Mouse (Mus musculus) forebrain, embryonic 15.5 days (tissue): Measurements from ENCODE around the gene Gm17416. TPM values are rescaled to one million over a fixed set of nuclear protein-coding genes. Genes with fewer than 3 reads are reported as not detected.

Experiments used
- ATAC-seq: fragments of 200-750 bp; cut with Nextera tagmentation; replicated peaks from 2 replicates; pipeline ENCODE4 v1.8.0; 2017; ENCODE audit warnings: mild to moderate bottlenecking, moderate TSS enrichment, moderate library complexity
- H3K27ac ChIP-seq: fragments of 300-500 bp; sonication (generic); replicated peaks from 2 replicates; pipeline ENCODE4 v1.5.1; 2015; ENCODE audit warnings: mild to moderate bottlenecking, inconsistent platforms
- H3K27me3 ChIP-seq: fragments of 300-500 bp; sonication (generic); 2 replicates; pipeline ENCODE4 v1.6.1; 2015; ENCODE audit warnings: inconsistent platforms
- H3K36me3 ChIP-seq: fragments of 300-500 bp; sonication (generic); 2 replicates; pipeline ENCODE4 v1.6.1; 2015; ENCODE audit warnings: mild to moderate bottlenecking, inconsistent platforms
- H3K4me1 ChIP-seq: fragments of 300-500 bp; sonication (generic); 2 replicates; pipeline ENCODE4 v1.6.1; 2015; ENCODE audit warnings: inconsistent platforms
- H3K4me2 ChIP-seq: fragments of 300-500 bp; sonication (generic); replicated peaks from 2 replicates; pipeline ENCODE4 v1.6.1; 2015; ENCODE audit warnings: mild to moderate bottlenecking, inconsistent platforms
- H3K4me3 ChIP-seq: fragments of 300-500 bp; sonication (generic); 2 replicates; pipeline ENCODE4 v1.5.1; 2015; ENCODE audit warnings: mild to moderate bottlenecking, inconsistent platforms
- H3K9ac ChIP-seq: fragments of 300-500 bp; sonication (generic); replicated peaks from 2 replicates; pipeline ENCODE4 v1.6.1; 2015; ENCODE audit warnings: mild to moderate bottlenecking, inconsistent platforms
- H3K9me3 ChIP-seq: fragments of 300-500 bp; sonication (generic); 2 replicates; pipeline ENCODE4 v1.6.1; 2016; ENCODE audit warnings: inconsistent platforms
- WGBS: fragments of 180-500 bp; shearing (Covaris S2); methylation state at CpG from one replicate; pipeline ENCODE4 v1.1.7; 2015; ENCODE audit warnings: mixed read lengths; 5-methylcytosine and 5-hydroxymethylcytosine counted together
- polyA plus RNA-seq: library from polyadenylated mRNA; unstranded; fragments of >200 nt; fragmentation: Nextera tagmentation; extraction: Ambion mirVana; gene quantifications from 2 replicates; pipeline ENCODE4 v1.2.1, GENCODE M21; 2015

Gene Gm17416
- polyA plus RNA-seq = not detected in 2 replicates

DNA sequence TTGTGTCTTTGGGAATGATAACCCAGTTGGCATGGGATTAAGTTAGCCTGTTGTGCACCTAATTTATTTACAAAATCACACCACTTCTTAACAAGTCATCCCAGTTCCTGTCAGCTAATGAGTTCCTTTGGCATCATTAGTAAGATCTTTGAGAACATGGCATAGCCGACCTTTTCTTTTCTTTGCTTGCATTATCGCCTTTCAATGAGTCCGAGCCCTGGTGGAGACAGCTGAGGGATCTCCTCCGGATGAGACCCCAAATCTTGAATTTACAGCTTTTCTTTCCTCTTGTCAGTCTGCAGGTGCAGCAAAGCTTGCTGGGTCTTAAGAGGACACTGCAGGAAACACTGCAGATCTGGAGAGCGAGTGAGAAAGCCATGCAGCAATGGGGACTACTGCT, at the start of gene Gm17416:
Gene Gm17416 (plus strand): TSS at position 301 of the 400 bp plus-strand sequence.
- ATAC-seq = no peak
- no peaks in the 10 kb centered on the region for H3K27me3 ChIP-seq
- 83% methylated on average over 5 of the region's 5 CpGs for WGBS
- no peaks in the 10 kb centered on the region for H3K9me3 ChIP-seq
- H3K4me1 ChIP-seq = no peaks in the 10 kb centered on the region
- no peak within 1 kb of the TSS for H3K27ac ChIP-seq
- no peaks in the 10 kb centered on the region for H3K36me3 ChIP-seq
- no peak within 1 kb of the TSS for H3K4me2 ChIP-seq
- no peak within 1 kb of the TSS for H3K9ac ChIP-seq
- H3K4me3 ChIP-seq = no peak within 1 kb of the TSS

DNA sequence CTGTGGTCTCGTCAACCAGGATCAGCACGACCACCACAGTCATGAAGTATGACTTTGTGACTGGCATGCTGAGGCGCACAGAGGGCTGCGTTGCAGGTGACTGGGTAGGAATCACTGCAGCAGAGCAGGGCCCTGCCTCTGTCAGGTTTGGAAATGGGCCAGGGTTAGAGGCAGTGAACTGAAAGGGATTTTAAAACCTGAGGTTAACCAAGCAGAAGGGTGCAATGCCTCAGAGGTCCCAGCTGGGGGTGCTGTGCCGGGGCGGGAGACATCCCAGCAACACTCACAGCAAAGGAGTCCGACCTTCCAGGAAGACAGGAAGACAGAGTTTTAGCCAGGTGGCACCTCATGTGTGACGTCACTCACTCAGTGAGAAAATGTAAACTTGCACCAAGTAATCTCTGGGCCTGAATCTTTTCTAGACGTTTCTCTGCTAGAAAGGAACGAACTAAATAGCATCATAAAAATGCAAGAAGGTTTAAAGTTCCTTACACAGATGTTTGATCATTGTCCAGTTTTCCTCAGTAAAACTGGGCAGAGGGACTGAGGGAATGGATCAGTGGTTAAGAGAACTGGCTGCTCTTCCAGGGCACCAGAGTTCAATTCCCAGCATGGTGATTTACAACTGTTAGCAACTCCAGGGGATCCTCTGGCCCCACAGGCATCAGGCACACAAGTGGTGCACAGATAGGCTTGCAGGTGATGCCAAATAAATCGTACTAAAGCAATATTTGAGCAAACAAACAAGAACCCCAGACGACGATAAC, 29.0 kb upstream of the Gm17416 start, which contains the start of gene Defb29:
Gene Defb29 (minus strand): TSS at position 155 of the 767 bp plus-strand sequence.
- Histone ChIP-seq H3K27ac (no peak within 1 kb of the TSS), H3K9me3 (no peaks in the 10 kb centered on the region), H3K9ac (no peak within 1 kb of the TSS), H3K4me3 (no peak within 1 kb of the TSS), H3K36me3 (no peaks in the 10 kb centered on the region), H3K4me1 (no peaks in the 10 kb centered on the region), H3K27me3 (no peaks in the 10 kb centered on the region), H3K4me2 (no peak within 1 kb of the TSS)
- WGBS = 60% methylated on average over 13 of the region's 13 CpGs
- ATAC-seq = no peak

DNA sequence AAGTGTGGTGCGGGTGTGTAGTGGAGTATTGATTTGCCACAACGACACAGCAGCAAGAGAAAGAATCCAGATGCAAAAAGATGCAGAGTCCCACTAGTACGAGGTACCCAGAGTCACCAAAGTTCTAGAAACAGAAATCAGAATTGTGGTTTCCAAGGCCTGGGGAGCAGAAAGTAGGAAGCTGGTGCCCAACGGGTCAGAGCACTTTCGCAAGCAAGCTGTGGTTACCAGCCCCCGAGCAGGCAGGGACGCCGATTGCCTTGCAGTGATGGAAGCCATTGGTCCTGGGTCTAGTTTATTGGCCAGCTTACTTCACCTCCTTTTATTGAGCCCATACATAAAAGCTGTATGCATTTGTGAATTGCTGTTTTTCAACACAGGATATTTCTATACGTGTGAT, 27.2 kb upstream of the Gm17416 start:
- no peak for ATAC-seq
- Histone ChIP-seq H3K9ac (no peak overlapping the region), H3K27me3 (no peaks in the 10 kb centered on the region), H3K4me2 (no peak overlapping the region), H3K27ac (no peak overlapping the region), H3K36me3 (no peaks in the 10 kb centered on the region), H3K4me1 (no peaks in the 10 kb centered on the region), H3K9me3 (no peaks in the 10 kb centered on the region), H3K4me3 (no peak overlapping the region)
- 90% methylated on average over 9 of the region's 9 CpGs for WGBS

DNA sequence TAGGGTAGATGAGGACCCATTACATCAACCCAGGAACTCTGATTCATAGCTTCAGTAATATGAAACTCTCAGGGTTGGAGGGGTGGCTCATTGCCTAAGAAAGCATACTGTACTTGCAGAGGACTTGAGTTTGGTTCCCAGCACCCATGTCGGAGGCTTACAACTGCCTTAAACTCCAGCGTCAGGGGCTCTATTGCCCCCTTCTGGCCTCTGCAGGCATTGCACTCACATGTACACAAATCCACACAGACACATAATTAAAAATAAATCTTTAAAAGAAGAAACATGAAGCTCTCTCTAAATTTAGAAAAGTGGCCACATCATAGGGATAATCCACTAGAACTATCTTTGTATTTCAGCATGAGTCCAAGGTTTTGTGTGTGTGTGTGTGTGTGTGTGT, 26.2 kb upstream of the Gm17416 start:
- H3K36me3 ChIP-seq = no peaks in the 10 kb centered on the region
- H3K4me2 ChIP-seq = no peak overlapping the region
- no peak overlapping the region for H3K9ac ChIP-seq
- no peaks in the 10 kb centered on the region for H3K4me1 ChIP-seq
- H3K27me3 ChIP-seq = no peaks in the 10 kb centered on the region
- H3K9me3 ChIP-seq = no peaks in the 10 kb centered on the region
- no peak for ATAC-seq
- 86% methylated on average over 2 of the region's 2 CpGs for WGBS
- H3K27ac ChIP-seq = no peak overlapping the region
- H3K4me3 ChIP-seq = no peak overlapping the region

DNA sequence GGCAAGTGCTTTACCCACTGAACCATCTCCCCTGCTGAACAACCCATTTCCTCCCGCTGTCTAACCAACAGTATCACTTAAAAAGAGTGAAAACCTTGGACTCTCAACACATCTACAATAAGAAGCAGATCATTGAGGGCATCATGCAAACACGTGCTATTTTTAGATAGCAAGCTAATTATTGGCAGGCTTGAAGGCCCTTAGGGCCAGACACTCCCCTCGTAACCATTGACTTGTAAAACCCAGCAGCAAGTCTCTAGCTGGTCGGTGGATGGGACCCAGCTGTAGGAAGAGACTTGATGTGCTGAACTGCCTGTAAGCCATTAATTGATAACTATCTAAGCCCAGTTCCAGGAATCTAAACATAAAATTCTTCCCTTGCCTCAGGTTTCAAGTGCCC, 25.7 kb upstream of the Gm17416 start:
- Histone ChIP-seq H3K27me3 (no peaks in the 10 kb centered on the region), H3K9me3 (no peaks in the 10 kb centered on the region), H3K4me2 (no peak overlapping the region), H3K4me3 (no peak overlapping the region), H3K36me3 (no peaks in the 10 kb centered on the region), H3K4me1 (no peaks in the 10 kb centered on the region), H3K27ac (no peak overlapping the region), H3K9ac (no peak overlapping the region)
- WGBS = 79% methylated on average over 4 of the region's 4 CpGs
- ATAC-seq = no peak

DNA sequence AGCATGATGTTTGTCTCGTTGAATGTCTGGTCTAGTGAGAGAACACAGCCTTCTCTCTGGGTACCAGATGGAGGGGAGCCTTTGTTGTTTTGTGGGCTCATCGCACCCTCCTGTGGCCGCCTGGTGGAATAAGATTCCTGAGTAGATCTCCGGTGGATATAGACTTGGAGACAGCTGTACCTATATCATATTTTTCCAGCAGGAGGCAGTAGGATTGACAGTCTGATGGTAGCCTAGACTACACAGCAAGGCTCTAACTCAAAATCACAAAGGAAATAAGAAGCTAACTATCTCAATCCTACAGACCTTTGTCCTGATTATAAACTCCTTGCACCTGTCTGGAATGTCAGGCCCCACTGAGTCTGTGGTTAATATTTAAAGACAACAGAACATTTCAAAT, 24.4 kb upstream of the Gm17416 start:
- no peaks in the 10 kb centered on the region for H3K36me3 ChIP-seq
- WGBS = 17% methylated on average over 4 of the region's 4 CpGs
- peak; percentile 74 for ATAC-seq
- no peaks in the 10 kb centered on the region for H3K27me3 ChIP-seq
- H3K9ac ChIP-seq = no peak overlapping the region
- no peaks in the 10 kb centered on the region for H3K9me3 ChIP-seq
- H3K4me3 ChIP-seq = no peak overlapping the region
- H3K4me1 ChIP-seq = no peaks in the 10 kb centered on the region
- no peak overlapping the region for H3K27ac ChIP-seq
- no peak overlapping the region for H3K4me2 ChIP-seq

DNA sequence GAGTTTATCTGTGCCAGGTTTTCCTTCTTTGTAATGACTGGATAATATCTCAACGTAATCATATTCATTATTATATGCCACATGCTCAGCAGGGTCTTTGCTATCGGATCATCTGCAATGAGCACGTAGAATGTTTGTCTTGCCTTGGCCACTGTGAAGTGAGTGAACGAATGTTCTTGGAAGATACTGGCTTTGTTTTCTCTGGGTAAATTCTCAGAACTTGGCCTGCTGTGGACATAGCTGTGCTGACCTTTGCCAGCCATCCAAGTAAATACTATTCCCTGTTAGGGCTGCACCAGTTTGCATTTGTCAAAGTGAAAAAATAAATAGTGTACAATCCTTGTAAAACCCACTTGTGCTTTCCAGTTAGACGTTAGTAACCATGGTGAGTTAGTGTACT, 21.0 kb upstream of the Gm17416 start:
- Histone ChIP-seq H3K36me3 (no peaks in the 10 kb centered on the region), H3K27me3 (no peaks in the 10 kb centered on the region), H3K4me3 (no peak overlapping the region), H3K4me1 (no peaks in the 10 kb centered on the region), H3K4me2 (no peak overlapping the region), H3K9ac (no peak overlapping the region), H3K9me3 (no peaks in the 10 kb centered on the region), H3K27ac (no peak overlapping the region)
- WGBS = 82% methylated on average over 5 of the region's 5 CpGs
- no peak for ATAC-seq

DNA sequence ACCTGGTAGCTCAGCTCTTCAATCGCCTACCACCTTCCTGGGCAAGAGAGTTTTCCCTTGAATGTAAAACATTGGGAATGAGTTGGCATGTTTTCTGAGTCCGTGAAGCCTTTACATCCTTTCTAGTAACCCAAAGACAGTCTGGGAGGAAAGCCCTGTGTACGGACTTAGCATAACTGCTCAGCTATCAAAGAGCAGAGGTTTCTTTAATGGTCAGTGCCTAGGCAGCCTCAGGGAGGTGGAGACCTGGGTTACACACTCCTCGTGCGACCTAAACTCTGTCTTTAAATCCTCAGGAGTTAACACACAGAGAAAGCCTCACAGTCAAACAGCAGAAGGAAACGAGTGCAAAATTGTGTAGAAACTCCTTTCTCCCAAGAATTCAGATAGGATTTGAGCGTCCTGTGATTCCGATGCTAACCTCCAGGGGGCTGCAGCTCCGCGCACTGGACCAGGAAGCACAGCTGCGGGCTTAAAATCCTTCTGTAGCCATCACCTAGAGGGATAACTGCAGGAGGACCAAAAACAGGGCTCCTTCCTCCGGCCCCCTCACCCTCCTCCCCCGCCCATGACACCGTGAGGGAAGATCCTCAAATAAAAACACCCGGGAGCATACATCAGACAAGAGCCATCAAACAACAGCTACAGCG, 15.2 kb upstream of the Gm17416 start:
- H3K27ac ChIP-seq = no peak overlapping the region
- no peaks in the 10 kb centered on the region for H3K27me3 ChIP-seq
- no peaks in the 10 kb centered on the region for H3K9me3 ChIP-seq
- 14% methylated on average over 16 of the region's 16 CpGs for WGBS
- no peak for ATAC-seq
- no peak overlapping the region for H3K9ac ChIP-seq
- no peak overlapping the region for H3K4me3 ChIP-seq
- no peaks in the 10 kb centered on the region for H3K36me3 ChIP-seq
- H3K4me1 ChIP-seq = no peaks in the 10 kb centered on the region
- peak overlapping the region; percentile 32 for H3K4me2 ChIP-seq

DNA sequence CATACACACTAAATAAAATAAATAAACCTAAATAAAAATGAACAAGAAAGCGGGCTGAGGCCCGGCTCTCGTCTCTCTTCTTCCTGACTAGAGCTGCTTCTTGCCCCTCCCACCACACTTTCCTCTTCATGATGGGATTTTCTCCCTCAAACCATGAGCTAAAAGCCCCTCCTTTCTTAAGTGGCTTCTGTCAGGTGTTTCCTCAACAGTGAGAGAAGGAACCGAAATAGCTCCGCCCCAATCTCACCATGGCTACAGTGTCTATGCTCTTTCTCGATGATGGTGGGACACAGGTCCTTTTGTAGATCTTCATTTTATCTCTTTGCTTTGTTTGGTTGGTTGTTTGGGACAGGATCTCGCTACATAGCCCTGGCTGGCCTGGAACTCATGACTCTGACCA, 12.5 kb upstream of the Gm17416 start:
- 89% methylated on average over 7 of the region's 7 CpGs for WGBS
- H3K27ac ChIP-seq = no peak overlapping the region
- H3K4me3 ChIP-seq = no peak overlapping the region
- no peaks in the 10 kb centered on the region for H3K9me3 ChIP-seq
- no peaks in the 10 kb centered on the region for H3K4me1 ChIP-seq
- no peaks in the 10 kb centered on the region for H3K36me3 ChIP-seq
- H3K9ac ChIP-seq = no peak overlapping the region
- no peak overlapping the region for H3K4me2 ChIP-seq
- H3K27me3 ChIP-seq = no peaks in the 10 kb centered on the region
- ATAC-seq = no peak

DNA sequence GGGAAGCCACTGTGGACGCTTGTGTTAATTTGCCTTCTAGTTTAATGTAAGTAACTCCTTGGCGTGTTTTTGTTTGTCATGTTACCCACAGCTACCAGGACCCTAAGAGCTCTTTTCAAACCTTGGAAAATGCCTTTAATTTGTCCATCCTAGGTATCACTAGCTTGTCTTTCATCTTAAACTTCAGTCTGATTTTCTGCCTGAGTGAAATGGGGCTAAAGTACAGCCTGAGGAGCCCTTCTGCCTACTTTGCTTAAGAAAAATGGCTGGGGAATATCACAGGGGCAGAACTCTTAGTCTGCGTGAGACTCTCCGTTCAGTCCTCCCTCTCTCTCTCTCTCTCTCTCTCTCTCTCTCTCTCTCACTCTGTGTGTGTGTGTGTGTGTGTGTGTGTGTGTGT, 743 bp downstream of the Gm17416 start:
- no peak for ATAC-seq
- WGBS = 78% methylated on average over 4 of the region's 4 CpGs
- no peak overlapping the region for H3K4me2 ChIP-seq
- no peak overlapping the region for H3K4me3 ChIP-seq
- H3K9ac ChIP-seq = no peak overlapping the region
- no peaks in the 10 kb centered on the region for H3K9me3 ChIP-seq
- no peaks in the 10 kb centered on the region for H3K4me1 ChIP-seq
- no peaks in the 10 kb centered on the region for H3K36me3 ChIP-seq
- H3K27me3 ChIP-seq = no peaks in the 10 kb centered on the region
- no peak overlapping the region for H3K27ac ChIP-seq

DNA sequence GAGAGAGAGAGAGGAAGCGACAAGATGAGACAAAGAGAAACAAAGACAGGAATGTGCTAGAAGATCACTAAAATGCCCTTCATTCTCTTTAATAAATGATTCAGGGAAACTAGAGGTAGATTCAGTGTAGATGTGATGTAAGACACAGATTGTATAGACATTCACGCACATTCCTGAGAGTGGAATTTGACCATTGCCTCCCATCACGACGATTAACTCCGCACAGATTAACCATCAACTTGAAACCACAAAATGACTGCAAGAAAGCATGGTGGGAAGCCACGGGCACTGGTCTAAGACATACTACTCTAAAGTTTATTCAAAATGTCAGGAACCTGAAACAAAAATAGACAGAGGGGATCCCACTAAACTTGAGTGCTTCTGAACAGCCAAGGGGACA, 1.2 kb downstream of the Gm17416 start:
- 86% methylated on average over 6 of the region's 6 CpGs for WGBS
- H3K4me3 ChIP-seq = no peak overlapping the region

DNA sequence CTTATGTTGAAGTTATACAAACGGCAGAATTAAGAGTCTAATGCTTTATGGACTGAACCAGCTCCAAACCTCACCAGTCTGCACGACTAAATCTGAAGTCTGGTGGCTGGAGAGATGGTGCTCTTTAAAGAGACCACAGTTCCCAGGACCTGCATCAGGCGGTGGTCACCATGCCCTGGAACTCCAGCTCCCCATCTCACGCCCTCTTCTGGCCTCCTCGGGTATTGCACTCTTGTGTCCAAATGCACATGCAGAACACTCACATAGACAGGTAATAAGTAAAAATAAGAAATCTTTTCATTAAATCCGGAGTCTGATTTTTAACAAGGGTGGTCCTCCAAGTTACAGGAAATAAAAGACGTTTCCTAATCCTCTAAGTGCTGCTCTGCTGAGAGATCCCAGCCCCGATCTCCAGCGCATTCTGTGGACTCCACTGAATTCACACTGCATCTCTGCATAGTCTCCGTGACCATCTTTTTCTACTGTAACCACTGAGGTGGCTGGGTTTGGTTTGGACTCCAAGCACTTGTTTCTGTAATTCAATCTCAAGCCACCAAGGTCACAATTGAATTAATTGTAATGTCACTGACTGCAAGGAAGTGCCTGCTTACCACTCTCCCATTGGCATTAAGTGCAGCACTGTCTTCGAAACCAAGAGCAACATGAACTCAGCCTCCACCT, 3.1 kb downstream of the Gm17416 start, which contains the start of gene Defb21:
Gene Defb21 (plus strand): TSS at position 631 of the 681 bp plus-strand sequence.
- Histone ChIP-seq H3K4me3 (no peak within 1 kb of the TSS), H3K9ac (no peak within 1 kb of the TSS), H3K4me2 (no peak within 1 kb of the TSS), H3K9me3 (no peaks in the 10 kb centered on the region), H3K27ac (no peak within 1 kb of the TSS), H3K36me3 (no peaks in the 10 kb centered on the region), H3K27me3 (no peaks in the 10 kb centered on the region), H3K4me1 (no peaks in the 10 kb centered on the region)
- WGBS = 63% methylated on average over 11 of the region's 11 CpGs
- no peak for ATAC-seq

More for the DNA sequence above, 1.2 kb downstream of the Gm17416 start:
- Histone ChIP-seq H3K4me1 (no peaks in the 10 kb centered on the region), H3K36me3 (no peaks in the 10 kb centered on the region), H3K9ac (no peak overlapping the region), H3K27me3 (no peaks in the 10 kb centered on the region), H3K9me3 (no peaks in the 10 kb centered on the region), H3K27ac (no peak overlapping the region), H3K4me2 (no peak overlapping the region)
- no peak for ATAC-seq
